Mouse (Mus musculus) G1E (cell line): ENCODE measurements around the gene Tbc1d13.

ENCODE experiments used
- CTCF ChIP-seq: IDR thresholded peaks from 2 replicates; pipeline ENCODE4 v1.5.1; 2012; ENCODE audit warnings: low read depth, low read length, inconsistent platforms, mixed read lengths
- TAL1 ChIP-seq: conservative IDR thresholded peaks from 2 replicates; pipeline ENCODE4 v1.6.1; 2012; ENCODE audit warnings: low read depth, low read length, inconsistent platforms, mixed read lengths

GRCm38 (mm10) chr2:30092280-30092918 lies 41.1 kb upstream of the Tbc1d13 start:
- TF ChIP-seq CTCF (no peak), TAL1 (no peak)
